Mouse (Mus musculus) megakaryocyte-erythroid progenitor cell, adult 5-6 weeks (primary cell): ENCODE measurements around the gene Rab33b. TPM values are rescaled to one million over a fixed set of nuclear protein-coding genes. Genes with fewer than 3 reads are reported as not detected.

Experiments used
- ATAC-seq: replicated peaks from 2 replicates; pipeline ENCODE4 v1.8.0; 2016; ENCODE audit warnings: mild to moderate bottlenecking, inconsistent platforms; ENCODE audit not compliant: severe bottlenecking, poor library complexity, low FRiP score, low TSS enrichment
- total RNA-seq, 2 experiments: library from RNA; stranded (forward) in 1 of 2; stranded (reverse) in 1 of 2; fragments of 200-1000, 215-1000 nt in 1 of 2; fragments of >200 nt in 1 of 2; fragmentation: Nextera tagmentation in 1 of 2; gene quantifications; 2 replicates each; pipeline ENCODE4 v1.2.3; 2014 to 2017

The Rab33b gene
- total RNA-seq, 2 experiments from 2014 or later = 5.6 to 6.8 TPM

DNA sequence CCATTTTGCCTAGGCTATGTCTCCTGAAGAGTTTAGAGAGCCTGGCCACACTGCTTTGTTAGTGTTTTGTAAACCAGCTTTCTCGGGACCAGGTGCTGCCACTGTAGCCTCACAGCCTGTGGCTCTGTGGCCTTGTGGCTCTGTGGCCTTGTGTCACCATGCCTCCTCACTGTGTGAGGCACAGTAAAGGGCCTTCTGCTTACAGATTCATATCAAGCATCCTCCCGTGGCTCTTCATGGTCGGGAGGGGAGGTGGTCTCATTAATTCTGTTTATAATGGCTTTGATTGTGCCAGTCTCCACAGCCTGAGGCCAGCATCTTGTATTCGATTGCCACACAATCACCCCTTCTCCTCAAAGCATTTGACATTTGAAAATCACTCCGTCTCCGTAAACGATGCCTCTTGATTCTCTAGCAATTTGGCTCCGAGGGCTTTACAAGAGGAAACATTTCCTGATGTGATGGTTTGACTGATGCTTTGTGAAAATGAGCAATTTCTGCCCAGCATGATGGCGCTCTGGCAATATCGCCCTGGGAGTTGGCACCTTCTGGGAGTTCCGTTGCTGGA, 20.7 kb downstream of the Rab33b start:
- no peak for ATAC-seq

DNA sequence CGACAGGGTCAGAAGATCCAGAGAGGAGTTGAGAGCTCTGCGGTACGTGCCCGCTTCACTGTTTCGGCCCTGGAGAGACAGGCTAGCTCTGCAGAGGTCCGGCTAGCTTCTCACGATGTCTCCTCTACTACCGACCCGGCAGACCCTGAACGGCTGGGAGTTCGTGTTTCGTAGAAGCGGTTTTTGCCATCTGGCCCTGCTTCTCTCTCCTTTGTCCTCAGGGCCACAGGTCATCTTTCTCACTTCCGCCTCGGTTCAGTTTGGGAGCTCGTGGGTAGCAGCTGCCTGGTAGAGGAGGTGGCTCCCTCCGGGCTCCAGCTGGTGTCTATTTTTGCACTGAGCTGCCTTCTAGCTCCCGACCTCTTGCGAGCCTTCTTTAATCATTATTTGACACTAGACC, 21.7 kb downstream of the Rab33b start:
- no peak for ATAC-seq

DNA sequence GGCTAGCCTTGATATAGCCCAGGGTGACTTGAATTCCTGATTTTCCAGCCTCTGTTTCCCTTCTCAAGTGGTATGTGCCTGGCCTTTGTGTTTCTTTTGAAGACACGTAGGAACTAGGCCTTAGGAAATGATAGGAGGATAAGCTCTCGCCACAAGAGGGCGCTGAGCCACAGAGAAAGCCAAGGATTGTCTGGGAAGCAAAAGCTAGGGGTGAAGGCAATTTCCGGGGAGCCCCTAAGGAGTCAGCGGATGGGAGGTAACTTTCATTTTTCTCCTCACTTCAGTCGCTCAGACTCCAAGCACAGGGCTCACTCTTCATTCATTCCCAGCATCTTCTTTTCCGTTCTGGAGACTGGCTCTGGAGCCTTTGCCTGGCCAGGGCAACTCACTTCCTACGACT, 27.2 kb downstream of the Rab33b start:
- ATAC-seq = peak; percentile 82

DNA sequence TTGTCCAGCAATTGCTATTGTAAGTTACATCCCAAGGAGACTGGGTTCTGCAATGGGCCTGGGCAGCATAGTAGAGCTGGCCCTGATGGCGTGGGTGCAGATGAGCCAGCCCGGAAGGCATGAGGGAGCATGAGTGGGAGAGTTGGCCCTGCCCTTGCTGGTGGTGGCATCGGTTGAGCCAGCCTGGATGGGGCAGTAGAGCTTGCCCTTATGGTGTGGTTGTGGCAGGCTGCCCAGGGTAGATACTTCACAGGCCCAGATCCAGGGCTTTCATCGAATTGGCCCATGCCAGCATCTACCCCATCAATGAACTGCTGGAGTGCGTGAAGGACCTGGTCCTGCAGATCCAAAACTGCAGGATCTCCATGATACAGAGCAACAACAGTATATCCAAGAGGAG, 28.3 kb downstream of the Rab33b start:
- no peak for ATAC-seq

DNA sequence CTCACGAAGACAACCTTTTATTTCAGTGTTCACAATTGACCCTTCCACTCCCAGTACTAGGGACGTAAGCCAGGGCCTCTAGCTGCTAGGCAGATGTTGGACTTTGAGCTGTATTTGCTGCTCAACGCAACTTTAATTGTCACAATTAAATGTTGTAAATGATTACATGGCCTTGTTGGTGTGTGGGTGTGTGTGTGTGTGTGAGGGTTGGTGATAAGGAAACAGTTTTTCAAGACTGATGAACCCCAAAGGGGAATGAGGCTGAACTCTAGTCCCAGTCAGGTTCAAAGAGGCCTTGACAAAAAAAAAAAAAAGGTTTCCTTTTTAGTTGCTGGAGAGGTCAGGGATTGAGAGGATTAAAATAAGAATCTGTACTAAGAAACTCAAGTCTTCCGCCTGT, 33.7 kb downstream of the Rab33b start:
- 0 out of 2 replicates have a peak, but pooled peaks have one; percentile 24 for ATAC-seq

DNA sequence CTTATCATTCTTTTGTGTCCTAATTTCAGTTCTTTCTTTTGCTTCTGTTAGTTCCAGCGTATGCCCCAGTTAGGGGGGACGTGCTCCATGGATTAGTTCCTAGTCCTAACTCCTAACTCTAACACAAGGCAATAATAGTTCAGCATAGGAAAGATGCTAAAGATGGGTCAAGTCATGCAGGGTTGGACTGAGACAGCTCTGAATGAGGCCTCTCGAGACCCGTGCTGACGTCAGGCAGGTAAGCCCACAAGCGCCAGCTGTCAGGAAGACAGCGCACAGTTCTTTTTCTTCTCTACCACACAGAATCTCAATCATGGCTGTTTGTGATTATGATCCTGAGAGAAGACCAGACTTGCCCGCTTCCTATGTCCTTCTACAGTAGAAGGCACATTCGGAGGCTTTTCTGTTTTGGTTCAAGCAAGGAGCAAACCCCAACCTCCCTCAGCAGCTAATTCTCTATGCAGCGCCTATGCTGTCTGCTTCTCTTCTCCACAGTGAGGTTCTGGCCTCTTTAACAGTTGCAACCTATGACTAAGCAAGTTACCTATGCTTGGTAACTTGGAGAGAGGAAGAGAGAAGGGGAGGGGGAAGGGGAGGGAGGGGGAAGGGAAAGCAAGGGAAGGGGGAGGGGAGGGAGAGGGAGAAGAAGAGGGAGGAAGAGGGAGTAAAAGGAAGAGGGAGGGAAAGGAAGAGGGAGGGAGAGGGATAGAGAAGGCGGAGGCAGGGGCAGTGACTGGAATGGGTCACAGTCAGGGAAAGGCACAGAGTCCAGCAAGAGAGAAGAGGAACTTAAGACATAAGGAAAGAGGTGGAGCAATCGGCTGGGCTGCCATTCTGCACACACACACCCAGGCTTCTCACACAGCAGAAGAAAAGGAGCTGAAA, 34.4 kb downstream of the Rab33b start:
- ATAC-seq = peak; percentile 43; the same call in 1 of the 2 replicates

DNA sequence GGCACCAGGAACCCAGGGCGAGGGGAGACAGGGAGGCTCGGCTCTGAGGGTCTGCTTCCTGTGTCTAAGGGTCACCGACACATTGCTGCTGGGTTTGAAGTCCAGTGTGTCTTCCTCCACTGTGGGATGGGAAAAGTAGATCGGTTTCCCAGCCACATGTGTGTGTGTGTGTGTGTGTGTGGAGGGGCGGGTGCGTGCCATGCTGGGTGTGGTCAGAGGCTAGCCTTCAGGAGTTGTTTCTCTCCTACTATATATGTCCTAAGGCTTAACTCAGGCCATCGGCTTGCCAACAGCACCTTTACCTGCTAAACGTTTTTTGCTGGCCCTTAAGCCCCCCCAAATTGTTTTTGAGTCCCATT, 35.0 kb downstream of the Rab33b start:
- ATAC-seq = peak; percentile 64

DNA sequence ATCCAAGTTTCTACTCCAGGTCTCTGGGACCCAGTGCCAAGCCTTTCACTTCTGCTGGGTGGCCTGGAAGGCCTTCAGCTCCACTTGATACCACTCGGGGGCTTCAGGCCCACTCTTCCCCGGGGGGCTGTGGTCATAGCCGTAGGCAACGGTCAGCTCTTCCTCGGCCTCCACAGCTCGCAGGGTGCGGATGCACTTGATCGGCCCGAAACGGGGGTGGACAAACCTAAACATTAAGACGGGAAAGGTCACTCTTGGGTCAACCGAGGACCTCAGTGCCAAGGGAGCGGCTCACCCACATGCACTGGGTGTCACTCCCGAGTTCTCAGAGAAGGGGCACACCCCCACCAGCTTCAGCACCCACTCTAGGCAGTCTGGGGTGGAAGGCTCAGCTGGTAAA, 37.5 kb downstream of the Rab33b start:
- ATAC-seq = no peak

DNA sequence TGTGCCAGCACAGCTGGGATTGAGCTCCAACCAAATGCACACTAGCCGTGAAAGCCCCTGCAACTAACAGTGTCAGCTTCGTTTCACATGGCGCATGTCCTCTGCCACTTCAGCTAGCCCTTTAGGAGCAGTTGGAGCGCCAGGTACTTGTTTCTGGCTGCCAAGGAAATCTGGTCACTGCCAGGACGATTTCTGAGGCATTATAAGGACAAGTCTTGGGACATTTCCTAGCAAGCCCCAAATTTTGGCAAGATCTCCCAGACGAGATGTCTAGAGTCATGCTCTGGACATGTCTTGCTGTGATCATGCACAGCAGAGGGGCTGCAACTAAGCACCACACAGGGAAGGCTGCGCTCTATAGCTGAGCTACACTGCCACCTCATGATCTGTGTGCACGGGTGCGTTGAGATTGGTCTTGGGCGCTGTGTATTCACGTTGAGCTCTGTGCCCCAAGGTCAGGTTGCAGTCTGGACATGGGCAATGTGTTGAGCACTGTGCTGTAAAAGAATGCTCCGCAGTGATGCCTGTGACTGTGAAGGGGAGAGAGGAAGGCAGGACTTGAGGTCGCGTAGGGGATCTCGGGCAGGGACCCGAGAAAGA, 41.6 kb downstream of the Rab33b start:
- no peak for ATAC-seq

DNA sequence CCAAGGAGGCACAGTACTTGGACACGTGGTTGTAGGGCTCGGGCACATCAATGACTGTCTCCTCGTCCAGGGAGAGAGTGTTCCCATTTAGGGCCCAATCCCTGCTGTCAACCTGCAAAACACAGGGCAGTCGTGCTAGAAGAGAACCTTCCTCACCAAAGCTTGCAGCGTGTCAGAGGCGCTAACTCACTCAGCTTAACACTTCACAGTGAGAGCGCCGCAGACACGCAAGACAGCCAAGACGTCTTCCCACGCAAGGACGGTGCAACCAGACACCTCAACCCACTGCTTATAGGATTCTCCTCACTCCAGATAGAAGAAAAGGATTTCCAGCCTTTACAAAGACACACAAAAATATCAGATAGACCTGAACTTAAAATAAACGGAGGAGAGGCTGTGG, 43.2 kb downstream of the Rab33b start:
- ATAC-seq = no peak

DNA sequence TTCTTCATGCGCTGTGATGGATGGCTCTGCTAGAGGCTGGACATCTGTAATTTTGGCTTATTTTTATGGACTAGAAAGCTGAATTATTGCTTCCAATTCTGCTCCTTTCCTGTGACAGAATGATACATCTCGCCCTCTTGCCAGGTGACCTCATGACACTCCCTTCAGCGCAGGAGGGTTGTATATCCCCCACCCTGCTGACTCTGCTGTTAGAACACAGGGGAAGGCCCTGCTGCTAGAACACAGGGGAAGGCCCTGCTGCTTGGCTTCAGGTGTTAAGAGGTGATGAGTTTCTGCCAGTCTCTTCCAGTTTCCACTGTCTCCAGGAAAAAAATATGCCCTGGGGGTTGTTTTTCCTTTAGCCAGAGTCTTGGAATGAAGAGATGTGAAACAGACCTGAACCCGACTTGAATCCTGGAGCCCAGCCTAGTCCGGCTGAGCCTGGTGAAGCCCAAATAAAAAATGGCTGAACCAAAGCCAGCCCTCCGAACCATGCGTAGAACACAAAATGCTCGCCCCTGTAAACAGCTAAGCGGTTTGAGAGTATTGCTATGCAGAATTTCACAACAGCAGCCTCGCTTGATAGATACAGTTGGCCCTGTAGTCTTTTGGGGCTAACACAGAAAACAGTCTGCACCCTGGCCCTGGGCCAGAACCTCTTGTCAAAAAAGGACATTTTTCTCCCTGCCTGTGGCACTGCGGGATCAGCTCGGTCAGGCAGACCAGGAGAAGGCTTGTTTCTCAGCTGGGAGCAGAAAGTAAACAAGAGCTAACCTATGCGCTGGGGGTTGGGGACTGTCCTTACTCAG, 48.0 kb downstream of the Rab33b start:
- no peak for ATAC-seq

DNA sequence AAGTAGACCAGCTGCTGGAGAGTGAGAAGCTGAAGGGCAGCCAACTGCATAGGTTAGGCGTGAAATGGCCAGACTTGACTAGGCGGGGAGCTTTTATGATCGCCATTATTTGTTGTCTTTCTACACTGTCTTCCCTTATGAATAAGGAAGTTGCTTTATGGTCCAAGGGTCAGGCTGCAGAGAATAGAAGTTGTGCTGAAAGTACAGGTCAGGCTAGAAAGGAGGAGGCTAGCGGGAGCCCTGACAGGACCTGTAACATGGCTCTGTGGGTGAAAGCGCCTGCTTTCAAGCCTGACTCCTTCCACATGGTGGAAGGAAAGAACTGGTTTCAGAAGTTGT, 48.5 kb downstream of the Rab33b start:
- no peak for ATAC-seq

DNA sequence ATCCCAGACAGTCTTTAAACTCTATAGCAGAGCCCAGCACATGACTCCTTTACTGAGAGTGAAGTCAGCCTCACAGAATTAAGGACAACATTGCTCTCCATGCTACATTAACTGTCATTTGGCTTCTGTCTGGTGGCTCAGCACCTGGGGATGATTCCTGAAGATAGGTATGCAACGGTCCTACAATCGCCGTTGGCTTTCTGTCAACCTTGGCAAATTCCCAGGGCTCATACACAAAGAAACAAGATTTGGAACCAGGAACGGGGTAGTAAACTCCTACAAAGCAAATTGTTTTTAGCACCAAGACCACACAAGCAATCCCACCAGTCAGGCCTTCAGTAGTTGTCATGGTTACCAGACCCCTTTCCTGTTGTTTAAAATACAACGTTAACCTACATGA, 49.9 kb downstream of the Rab33b start:
- no peak for ATAC-seq

DNA sequence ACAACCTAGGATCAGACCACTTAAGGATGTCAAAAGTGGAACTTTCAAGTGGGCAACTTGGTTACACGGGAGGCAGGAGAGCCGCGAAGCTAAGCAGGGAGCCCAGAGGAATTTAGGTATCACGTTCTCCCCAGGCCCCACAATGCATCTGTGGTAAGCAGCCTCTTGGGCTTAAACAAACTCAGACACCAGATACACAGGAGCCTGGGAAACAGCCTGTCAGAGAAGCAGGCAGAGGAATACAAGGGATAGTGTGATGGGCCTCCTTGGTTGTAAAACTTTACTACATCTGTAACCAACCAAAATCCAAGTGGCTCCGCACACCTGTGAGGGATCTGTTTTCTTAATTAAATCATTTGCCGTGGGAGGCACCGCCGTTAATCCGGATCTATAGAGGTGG, 50.3 kb downstream of the Rab33b start:
- no peak for ATAC-seq

DNA sequence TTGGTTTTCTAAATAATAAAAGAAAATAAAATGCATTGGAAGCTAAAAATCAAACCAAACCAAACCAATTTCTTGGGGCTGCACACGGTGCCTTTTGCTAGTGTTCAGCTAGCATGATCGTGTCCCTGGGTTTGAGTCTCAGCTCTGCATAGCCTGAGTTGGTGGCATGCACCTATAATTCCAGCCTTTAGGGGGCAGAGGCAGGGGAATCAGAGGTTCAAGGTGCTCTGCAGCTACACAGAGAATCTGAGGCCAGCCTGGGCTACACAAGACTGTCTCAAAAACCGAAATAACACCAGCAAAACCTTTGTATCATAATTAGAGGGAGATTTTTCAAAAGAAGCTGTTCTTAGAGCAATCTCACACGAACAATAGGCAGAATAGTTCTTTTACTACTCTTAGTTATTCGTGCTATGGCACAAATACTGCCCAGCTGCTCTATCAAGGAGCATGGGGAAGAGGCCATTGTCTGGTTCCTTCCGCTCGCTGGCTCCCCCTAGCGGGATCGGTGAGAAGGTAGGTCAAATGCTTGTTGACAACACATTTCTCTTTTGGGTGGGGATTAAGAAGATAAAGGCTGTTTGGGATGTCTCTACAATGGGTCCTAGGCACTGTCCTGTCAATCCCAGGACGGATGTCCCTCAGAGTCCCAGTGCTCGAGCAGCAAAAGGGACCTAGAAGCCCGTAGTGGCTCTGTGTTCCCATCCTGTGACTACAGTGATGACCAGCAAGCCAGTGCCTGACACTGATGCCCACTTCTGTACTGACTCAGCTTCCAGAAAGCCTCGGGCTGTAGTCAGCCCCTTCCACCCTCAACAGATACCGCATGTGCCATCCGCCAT, 56.1 kb downstream of the Rab33b start:
- peak; percentile 89 for ATAC-seq

DNA sequence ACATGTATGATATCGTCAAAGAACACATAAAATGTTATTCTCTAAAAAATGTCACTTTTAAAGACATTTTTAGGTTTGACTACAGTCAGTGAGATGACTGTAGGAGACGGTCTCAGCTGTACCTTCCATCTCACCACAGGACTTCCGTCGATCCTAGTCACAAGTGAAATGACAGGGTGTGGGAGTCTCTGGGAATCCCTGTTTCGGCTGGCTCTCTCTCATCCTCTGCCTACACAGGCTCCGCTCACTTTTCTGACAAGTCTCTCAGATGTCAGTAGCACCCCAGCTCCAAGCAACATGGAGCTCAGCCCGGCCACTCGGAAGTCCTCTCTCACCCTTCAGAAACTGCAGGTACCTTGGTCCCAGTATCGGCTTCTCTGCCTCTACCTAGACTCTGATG, 56.9 kb downstream of the Rab33b start:
- no peak for ATAC-seq

DNA sequence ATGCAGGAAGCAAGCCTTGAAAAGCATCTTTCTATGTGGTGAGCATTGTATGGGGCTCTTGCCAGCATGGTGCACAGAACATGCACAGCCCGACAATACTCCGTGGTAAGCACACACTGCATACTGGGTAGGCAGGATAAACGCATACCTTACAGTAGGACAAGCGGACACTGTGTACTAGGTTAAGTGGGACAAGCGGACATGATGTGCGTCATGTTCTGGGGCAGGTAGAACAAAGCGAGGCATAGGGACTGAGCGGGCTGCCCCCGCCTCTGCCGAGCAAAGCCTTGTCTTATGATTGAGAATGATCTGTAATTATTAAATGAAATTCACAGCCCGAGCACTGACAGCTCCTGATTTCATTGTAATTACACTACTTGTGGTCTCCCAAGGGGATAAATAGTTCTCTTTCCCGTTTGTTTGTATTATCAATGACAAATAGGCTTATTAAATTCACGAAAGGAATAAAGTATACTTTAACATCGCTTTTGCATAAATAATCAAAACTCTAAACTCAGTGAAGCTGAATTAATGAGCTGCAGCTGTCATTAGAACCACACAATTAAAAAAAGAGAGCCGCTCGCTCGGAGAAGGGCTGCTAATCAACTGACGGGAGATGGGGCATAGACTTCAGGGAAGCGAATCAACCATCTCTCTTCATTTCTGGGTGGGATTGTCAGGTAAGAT, 60.9 kb downstream of the Rab33b start:
- ATAC-seq = no peak
